Mouse (Mus musculus) left cerebral cortex, adult 9 months (tissue): ENCODE measurements around the gene Adam19.

Source experiments
- DNase-seq, 2 experiments: peaks; one replicate each; pipeline ENCODE4 v3.0.0; 2022; ENCODE audit warnings: low spot score in 2 of 2

Adam19 gene

GRCm38 (mm10) chr11:46073061-46073849 lies 17.5 kb downstream of the Adam19 start:
- no peak for DNase-seq

- DNase-seq: no peak
Observed at GRCm38 (mm10) chr11:46073850-46074688, 18.3 kb downstream of the Adam19 start.

DNA sequence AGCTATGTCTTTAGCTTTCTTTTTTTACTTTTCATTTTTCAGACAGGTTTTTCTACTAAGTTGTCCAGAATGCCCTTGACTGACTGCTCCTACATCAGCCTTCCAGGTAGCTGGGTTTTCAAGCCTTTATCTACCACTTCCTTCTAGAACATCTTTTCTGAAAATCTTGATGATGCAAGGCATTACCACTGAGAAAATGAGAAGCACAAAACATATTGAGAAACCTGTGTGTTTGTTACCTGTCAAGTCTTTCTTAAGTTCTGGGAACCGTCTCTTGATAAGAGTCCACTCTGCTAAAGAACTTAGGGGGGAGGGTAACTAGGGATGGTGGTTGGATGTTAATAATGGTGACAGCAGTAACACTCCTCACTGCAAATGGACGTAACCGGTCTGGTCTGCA lies 19.7 kb downstream of the Adam19 start:
- no peak for DNase-seq

- no peak for DNase-seq
Observed at GRCm38 (mm10) chr11:46076442-46077158, 20.8 kb downstream of the Adam19 start.

GRCm38 (mm10) chr11:46077304-46077703 lies 21.5 kb downstream of the Adam19 start:
- no peak for DNase-seq

DNA sequence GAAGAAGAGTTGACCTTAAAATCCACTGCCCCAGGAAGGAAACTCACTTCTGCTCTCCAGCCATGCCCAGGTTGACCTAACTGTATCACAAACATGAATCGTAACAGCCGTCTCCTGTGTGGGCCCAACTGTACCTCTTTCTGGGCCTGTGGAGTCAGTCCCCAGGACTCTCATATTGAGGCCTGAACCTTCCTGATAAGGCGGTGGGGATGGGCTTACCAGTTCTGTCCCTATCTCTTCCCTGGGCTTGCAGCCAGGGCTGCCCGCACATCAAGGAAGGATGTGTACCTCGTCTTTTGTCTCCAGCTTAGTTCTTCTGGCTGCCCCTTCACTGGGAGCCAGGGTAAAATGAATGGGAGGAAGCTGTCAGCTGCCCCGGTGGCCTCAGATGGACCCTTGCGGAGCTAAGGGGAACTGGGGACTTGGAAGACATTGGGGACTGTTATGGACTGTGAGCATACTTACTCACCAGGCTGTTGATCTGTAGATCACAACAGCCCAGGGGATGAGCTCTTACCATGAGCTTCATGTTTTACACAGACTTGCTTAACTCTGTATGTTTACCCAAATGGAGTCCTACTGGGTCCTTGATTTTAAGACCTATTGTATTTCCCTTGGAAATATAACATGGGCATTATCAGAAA lies 22.1 kb downstream of the Adam19 start:
- DNase-seq: no peak

DNA sequence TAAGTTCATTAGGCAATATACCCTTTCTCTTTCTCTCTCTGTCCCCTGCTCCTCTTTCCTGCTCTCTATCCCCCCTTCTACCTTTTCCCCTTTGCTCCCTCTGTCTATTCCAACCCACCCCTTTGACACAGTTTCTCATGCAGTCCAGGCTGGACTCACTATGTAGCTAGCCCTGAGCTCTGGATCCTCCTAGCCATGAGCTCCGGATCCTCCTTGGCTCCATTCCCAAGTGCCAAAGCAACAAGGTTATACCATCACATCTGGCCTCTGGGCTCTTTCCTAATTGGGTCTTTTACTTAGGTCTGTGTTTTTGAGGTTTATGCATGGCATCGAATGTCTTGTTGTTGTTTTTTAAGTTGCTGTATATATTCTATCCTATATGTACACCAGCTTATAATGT lies 25.3 kb downstream of the Adam19 start:
- DNase-seq: no peak

- no peak for DNase-seq
Observed at GRCm38 (mm10) chr11:46083405-46083804, 27.6 kb downstream of the Adam19 start.

GRCm38 (mm10) chr11:46083835-46084444 lies 28.1 kb downstream of the Adam19 start:
- DNase-seq: no peak

GRCm38 (mm10) chr11:46084568-46084967 lies 28.8 kb downstream of the Adam19 start:
- no peak for DNase-seq

DNA sequence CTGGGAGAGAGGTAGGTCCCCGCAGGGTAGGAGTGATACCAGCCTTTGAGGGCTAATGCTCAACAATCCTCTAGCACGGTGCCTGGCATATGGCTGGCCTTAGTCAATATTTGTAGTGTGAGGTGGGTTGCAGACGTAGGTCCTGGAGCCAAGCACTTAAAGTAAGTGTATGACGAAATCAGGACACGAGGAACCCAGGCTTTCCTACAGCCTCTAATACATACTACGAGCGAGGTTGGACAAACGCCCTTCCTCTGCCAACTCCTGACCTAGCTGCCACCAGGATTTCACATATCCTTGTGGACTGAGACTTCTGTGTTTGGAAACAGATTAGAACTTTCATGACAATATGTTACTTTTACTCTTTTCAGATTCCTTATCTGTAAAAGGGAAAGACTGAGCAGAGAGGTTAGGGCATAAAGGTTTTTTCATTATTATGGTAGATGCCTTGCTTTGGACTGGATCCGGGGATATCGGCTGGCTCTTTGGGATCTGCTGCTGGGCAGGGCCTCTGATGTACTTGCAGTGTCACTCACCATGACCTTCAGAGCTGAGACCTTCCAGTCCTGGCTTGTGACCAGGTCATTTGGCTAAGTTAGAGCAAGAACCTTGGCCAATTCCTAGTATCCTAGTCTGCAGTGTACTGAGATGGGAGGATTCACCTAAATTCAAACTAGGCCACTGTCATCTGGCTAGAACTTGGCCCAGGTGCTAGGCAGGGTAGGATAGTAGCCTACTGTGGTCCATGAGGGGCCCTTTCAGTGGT lies 29.8 kb downstream of the Adam19 start:
- DNase-seq: no peak

GRCm38 (mm10) chr11:46086446-46086845 lies 30.7 kb downstream of the Adam19 start:
- no peak for DNase-seq

- no peak for DNase-seq
Observed at GRCm38 (mm10) chr11:46089081-46089713, 33.4 kb downstream of the Adam19 start.

DNA sequence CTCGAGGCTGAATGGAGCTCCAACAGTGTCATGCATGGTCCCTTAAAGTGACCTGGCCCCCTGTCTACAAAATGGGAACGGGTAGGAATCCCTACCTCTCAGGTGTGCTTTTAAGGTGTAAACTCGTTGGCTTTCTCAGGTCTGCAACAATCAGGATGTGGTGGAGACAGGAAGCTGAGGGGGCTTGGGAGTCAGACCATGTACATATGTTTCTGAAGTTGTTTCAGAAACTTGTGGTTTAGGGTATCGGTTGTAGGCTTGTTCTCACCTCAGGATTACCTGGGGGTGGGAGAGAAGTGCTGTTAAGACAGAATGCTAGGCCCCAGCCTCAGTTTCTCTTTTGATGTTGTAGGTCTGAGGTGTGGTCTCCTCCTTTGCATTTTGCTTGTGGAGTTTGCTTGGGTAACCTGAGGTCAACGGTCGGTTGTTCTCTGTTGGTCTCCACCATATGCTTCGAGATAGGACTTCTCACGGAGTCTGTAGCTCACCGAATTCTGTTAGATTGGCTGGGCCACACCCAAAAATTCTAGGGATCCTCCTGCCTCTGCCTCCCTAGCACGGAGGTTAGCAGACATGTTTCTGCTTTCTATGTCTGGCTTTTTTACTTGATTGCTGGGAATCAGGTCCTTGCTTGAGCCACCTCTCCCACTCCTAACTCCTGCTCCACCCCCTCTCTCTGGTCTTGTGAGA lies 34.4 kb downstream of the Adam19 start:
- no peak for DNase-seq

- no peak for DNase-seq
Observed at GRCm38 (mm10) chr11:46090951-46091667, 35.3 kb downstream of the Adam19 start.

DNA sequence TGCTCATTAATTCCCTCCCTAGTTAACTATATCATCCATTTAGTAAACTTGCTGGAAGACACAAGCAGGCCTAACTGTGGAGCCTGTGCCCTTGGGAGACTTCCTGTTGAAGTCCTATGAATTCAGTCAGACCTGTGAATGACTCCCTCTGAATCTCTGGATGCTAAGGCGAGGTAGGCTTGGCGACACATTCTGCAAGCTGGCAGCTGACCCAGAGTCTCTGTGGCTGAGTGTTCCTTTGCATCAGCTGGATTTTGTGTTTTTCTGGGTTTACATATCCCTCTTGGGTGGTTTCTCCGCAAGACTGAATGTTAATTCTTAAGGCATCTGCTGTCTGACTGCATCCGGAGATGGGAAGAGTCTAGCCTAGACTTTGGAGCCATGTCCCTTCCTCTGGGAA lies 36.3 kb downstream of the Adam19 start:
- DNase-seq: peak in 1 of 2 experiments; percentile 33

GRCm38 (mm10) chr11:46095477-46096264 lies 39.9 kb downstream of the Adam19 start:
- no peak for DNase-seq

DNA sequence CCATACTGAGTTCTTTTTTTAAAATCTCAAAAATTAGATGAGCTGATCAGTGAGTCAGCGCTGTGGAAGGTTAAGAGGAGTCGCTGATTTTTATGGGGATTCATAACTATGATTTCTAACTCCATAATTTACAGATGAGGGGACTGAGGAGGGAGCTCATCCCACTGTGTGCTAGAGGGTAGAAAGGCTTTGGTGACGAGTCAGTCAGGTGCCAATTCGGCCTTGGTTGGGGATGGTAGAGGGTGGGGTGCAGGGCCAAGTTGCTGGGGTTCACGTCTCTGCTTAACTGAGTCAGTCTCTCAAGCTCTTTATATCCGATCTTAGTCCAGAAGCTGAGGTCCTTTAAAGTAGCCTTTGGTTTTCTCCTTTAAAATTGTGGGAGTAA lies 40.5 kb downstream of the Adam19 start:
- DNase-seq: no peak
